Mouse (Mus musculus) embryonic fibroblast, embryonic 13.5 days (primary cell): ENCODE results near the gene Mlx.

Source experiments
- CTCF ChIP-seq: IDR thresholded peaks from 2 replicates; pipeline ENCODE4 v1.5.1; 2011; ENCODE audit warnings: mild to moderate bottlenecking, control low read depth, low read length, moderate library complexity, borderline replicate concordance; ENCODE audit not compliant: insufficient read depth
- POLR2A ChIP-seq: IDR thresholded peaks from 2 replicates; pipeline ENCODE4 v1.6.1; 2011; ENCODE audit warnings: low read depth, mild to moderate bottlenecking, control low read depth, low read length, moderate library complexity

- TF ChIP-seq POLR2A (no peak), CTCF (no peak)
These were observed 44.1 kb downstream of the Mlx start for GRCm38 (mm10) chr11:101131187-101131586.
